Mouse (Mus musculus) hindbrain, embryonic 13.5 days (tissue): ENCODE results near the gene Pla2g16. TPM values are rescaled to one million over a fixed set of nuclear protein-coding genes. Genes with fewer than 3 reads are reported as not detected.

Source experiments
- ATAC-seq: fragments of 200-750 bp; cut with Nextera tagmentation; 2 replicates; pipeline ENCODE4 v1.8.0; 2017; ENCODE audit warnings: moderate TSS enrichment; ENCODE audit not compliant: low FRiP score
- H3K27ac ChIP-seq: fragments of 300-500 bp; sonication (generic); 2 replicates; pipeline ENCODE4 v1.5.1; 2015; ENCODE audit warnings: inconsistent platforms, mild to moderate bottlenecking, moderate library complexity
- H3K27me3 ChIP-seq: fragments of 300-500 bp; sonication (generic); 2 replicates; pipeline ENCODE4 v1.6.1; 2015; ENCODE audit warnings: mild to moderate bottlenecking, inconsistent platforms
- H3K36me3 ChIP-seq: fragments of 300-500 bp; sonication (generic); 2 replicates; pipeline ENCODE4 v1.6.1; 2015; ENCODE audit warnings: mild to moderate bottlenecking, inconsistent platforms
- H3K4me1 ChIP-seq: fragments of 300-500 bp; sonication (generic); replicated peaks from 2 replicates; pipeline ENCODE4 v1.6.1; 2015; ENCODE audit warnings: inconsistent platforms
- H3K4me2 ChIP-seq: fragments of 300-500 bp; sonication (generic); 2 replicates; pipeline ENCODE4 v1.6.1; 2015; ENCODE audit warnings: inconsistent platforms, mild to moderate bottlenecking, moderate library complexity
- H3K4me3 ChIP-seq: fragments of 300-500 bp; sonication (generic); 2 replicates; pipeline ENCODE4 v1.5.1; 2015; ENCODE audit warnings: mild to moderate bottlenecking, inconsistent platforms
- H3K9ac ChIP-seq: fragments of 300-500 bp; sonication (generic); 2 replicates; pipeline ENCODE4 v1.6.1; 2015; ENCODE audit warnings: mild to moderate bottlenecking, inconsistent platforms
- H3K9me3 ChIP-seq: fragments of 300-500 bp; sonication (generic); 2 replicates; pipeline ENCODE4 v1.6.1; 2016; ENCODE audit warnings: inconsistent platforms
- WGBS: fragments of 180-500 bp; shearing (Covaris S2); methylation state at CpG from one replicate; pipeline ENCODE4 v1.1.7; 2015; 5-methylcytosine and 5-hydroxymethylcytosine counted together
- polyA plus RNA-seq: library from polyadenylated mRNA; unstranded; fragments of >200 nt; fragmentation: Nextera tagmentation; extraction: Ambion mirVana; gene quantifications from 2 replicates; pipeline ENCODE4 v1.2.1, GENCODE M21; 2015

Gene Pla2g16
- polyA plus RNA-seq, 1 experiment from 2014 or later: 5.4 TPM

DNA sequence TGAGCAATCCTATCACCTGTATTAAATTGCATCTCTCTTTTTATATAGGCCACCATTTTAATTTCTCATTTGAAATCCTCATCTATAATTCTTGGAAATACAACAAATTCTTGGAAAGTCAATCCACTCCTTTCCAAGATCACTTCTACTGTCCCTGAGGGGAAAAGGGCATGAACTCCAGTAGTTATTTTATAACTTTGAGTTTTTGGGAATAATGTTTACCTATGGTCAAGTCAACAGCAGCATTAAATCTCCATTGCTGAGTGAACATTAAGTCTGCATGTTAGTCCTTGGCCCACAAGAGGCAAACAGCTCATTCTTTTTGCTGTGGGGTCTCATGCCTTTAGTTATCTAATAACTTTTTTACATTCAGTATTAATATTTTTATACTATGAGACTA, 75.8 kb downstream of the Pla2g16 start:
- no peak overlapping the region for H3K27ac ChIP-seq
- H3K36me3 ChIP-seq: no peaks in the 10 kb centered on the region
- H3K9me3 ChIP-seq: no peaks in the 10 kb centered on the region
- H3K4me1 ChIP-seq: no peaks in the 10 kb centered on the region
- ATAC-seq: no peak
- H3K4me3 ChIP-seq: no peak overlapping the region
- no peaks in the 10 kb centered on the region for H3K27me3 ChIP-seq
- H3K4me2 ChIP-seq: no peak overlapping the region
- no peak overlapping the region for H3K9ac ChIP-seq

DNA sequence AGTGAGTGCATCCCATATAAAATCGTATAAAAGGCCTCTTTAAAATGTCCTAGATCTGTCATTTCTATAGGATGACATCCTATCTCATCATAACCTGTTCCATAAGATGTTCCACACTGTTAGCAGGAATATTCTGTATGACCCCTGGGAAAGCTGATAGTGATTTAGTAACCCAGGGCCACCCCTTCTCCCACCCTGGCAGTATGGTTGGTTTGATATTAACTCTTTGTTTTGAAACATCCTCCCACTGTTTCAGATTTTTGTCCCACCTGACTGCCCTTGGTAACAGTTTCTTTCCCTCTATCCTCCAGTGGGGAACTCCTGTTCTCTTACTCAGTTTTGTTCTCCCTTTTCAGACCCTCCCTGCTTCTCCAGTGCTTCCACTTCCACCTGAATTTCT, 76.5 kb downstream of the Pla2g16 start:
- Histone ChIP-seq H3K4me2 (no peak overlapping the region), H3K27me3 (no peaks in the 10 kb centered on the region), H3K9me3 (no peaks in the 10 kb centered on the region), H3K36me3 (no peaks in the 10 kb centered on the region), H3K4me1 (no peaks in the 10 kb centered on the region), H3K27ac (no peak overlapping the region), H3K4me3 (no peak overlapping the region), H3K9ac (no peak overlapping the region)
- no peak for ATAC-seq
- WGBS: 79% methylated on average over 1 of the region's 1 CpGs

Other genes starting within 250 kb of the Pla2g16 start
- gene Mark2, start 215.6 kb upstream of the Pla2g16 start, polyA plus RNA-seq: 40.9 and 42.5 TPM in 2 replicates
- 34.0 and 42.7 TPM in 2 replicates for gene Spindoc, start 174.5 kb upstream of the Pla2g16 start, polyA plus RNA-seq
- 17.7 and 18.0 TPM in 2 replicates for gene 2700081O15Rik, start 139.8 kb upstream of the Pla2g16 start, polyA plus RNA-seq
- gene Rtn3, start 74.2 kb upstream of the Pla2g16 start, polyA plus RNA-seq: 513 and 532 TPM in 2 replicates
- gene Atl3, start 63.4 kb upstream of the Pla2g16 start, polyA plus RNA-seq: 6.9 and 7.9 TPM in 2 replicates
- 0.08 and 0.17 TPM in 2 replicates for gene Lgals12, start 49.7 kb downstream of the Pla2g16 start, polyA plus RNA-seq
- not detected in 2 replicates for gene Hrasls5, start 55.1 kb downstream of the Pla2g16 start, polyA plus RNA-seq
- 0.16 and 0.19 TPM in 2 replicates for gene Slc22a19, start 153.9 kb downstream of the Pla2g16 start, polyA plus RNA-seq
- gene Slc22a26, start 245.2 kb downstream of the Pla2g16 start, polyA plus RNA-seq: not detected in 2 replicates